Mouse (Mus musculus): Measurements from ENCODE around the gene Rpl9.

Gene Rpl9

DNA sequence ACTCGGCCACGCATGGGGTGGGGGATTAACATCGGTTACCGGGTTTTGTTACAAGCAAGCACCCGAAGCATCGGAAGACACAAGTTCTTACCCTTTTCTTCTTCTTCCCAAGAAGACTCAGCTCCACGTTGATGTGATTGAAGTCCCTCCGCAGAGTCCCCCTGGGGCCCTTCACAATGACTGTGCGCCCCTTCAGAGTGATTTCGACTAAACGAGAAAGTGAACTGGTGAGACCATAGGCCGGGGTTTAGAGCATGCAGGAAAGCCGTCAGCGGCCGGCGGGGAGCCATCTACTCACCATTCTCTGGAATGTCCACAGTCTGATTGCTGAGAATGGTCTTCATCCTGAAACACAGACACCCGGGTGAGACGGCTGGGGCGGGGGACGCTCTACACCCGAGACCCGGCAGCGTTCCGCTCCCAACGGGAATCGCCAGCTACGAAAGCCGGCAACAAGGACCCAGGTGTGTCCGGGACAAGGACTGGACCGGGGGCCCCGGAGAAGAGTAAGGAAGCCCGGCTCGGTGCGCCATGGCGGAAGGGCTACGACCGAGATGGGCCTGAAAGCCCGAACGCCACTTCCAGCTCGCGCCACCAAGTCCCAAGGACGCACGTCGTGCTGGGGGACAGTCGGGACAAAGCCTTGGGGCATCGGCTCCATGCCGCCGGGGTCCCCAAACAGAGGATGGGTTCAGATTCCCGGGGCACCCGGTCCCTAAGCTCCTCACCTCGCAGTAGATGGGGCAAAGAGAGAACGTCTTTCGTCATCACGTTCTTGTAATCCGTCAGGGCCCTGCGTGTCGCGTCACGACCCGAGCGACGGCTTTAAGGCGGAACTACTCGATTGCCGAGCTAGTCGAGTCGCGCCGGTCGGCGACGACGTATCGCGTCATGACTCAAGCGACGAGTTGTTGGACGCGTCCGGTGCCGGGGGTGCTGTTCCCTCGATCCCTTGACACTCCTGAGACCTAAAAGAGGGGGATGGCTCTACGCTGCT is at the start of gene Rpl9, which contains the start of gene Lias:
TSS of gene Rpl9 (minus strand) at position 797 of the 997 bp plus-strand sequence.
TSS of gene Lias (plus strand) at position 850 of the 997 bp plus-strand sequence.
- peak; percentile 98 for ATAC-seq (ENCODE audit: low TSS enrichment)

GRCm38 (mm10) chr5:65438041-65438440 is 46.8 kb upstream of the Rpl9 start:
- ATAC-seq (ENCODE audit: low TSS enrichment), result no peak

GRCm38 (mm10) chr5:65435806-65436561 is 44.7 kb upstream of the Rpl9 start, which contains the start of gene Ugdh:
Ugdh (minus strand) TSS chr5:65435949.
- peak; percentile 90 for ATAC-seq (ENCODE audit: low TSS enrichment)

DNA sequence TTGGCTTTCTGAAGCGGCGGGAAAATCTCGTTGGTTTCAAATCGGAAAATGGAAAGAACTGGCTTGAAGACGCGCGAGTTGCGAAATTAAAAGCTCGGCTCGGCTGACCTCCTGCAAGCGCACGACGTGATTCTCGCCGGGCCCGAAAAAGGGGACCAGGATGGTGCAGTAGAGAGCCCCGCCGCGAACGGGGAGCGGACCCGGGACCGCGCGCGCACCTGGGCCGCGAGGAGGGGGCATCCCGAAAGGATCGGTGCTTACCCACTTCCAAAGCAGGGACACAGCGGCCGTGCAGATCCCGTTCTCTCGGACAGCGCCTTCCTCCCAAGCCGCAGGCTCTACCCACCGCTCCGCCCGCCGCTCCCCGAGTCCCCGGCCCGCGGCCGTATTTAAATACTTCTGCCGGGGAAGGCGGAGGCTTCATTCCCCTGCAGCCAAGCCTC is 44.1 kb upstream of the Rpl9 start:
- no peak; the same call in 1 of the 2 replicates for ATAC-seq (ENCODE audit: low TSS enrichment)

DNA sequence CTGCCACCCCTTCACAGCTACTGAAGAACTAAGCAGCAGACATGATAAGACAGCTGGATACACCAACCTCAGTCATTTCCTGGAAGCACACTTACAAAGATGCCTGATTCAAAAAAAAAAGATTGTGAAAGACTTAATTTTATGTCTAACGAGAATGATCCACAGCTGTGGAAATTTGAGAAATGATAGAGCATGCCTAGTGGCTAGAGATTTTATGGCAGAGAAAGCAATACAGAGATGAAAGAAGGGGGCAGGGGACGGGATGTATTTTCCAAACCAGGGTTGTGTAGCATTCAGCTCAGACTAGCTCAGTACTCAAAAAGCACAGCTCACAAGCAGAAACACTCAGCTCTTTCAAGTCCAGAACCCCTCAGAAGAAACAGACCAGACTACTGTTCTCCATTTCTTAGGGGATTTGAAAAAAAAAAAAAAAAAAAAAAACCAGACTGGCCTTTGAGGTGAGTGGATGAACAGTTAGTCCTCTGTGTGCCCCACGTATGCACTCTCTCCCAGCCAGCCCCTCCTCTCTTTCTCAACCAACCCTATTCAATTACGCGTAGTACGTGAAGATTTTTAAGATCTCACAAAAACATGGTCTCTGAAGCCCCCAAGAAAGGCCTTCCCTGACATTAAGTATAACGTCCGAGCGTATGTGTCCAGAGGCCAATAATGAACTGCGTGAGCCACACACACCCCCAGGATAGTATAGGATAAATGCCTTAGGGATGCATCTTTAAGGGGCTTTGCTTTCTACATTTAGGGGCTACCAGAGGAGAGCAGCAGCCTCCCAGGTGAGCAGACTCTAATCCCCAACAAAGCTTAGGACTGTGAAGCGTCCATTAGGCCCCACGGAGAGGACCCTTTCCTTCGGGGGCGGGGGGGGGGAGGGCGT is 43.5 kb upstream of the Rpl9 start:
- ATAC-seq (ENCODE audit: low TSS enrichment), result peak; percentile 35

- no peak for ATAC-seq (ENCODE audit: low TSS enrichment)
These were observed 38.2 kb upstream of the Rpl9 start for GRCm38 (mm10) chr5:65429441-65429840.

- no peak for ATAC-seq (ENCODE audit: low TSS enrichment)
These were observed 37.1 kb upstream of the Rpl9 start for GRCm38 (mm10) chr5:65428321-65428720.

- ATAC-seq (ENCODE audit: low TSS enrichment), result no peak
These were observed 34.0 kb upstream of the Rpl9 start for GRCm38 (mm10) chr5:65425251-65425650.

GRCm38 (mm10) chr5:65424215-65424614 is 33.0 kb upstream of the Rpl9 start:
- no peak for ATAC-seq (ENCODE audit: low TSS enrichment)

GRCm38 (mm10) chr5:65422803-65423202 is 31.6 kb upstream of the Rpl9 start:
- ATAC-seq (ENCODE audit: low TSS enrichment), result no peak

GRCm38 (mm10) chr5:65420822-65421221 is 29.6 kb upstream of the Rpl9 start:
- no peak for ATAC-seq (ENCODE audit: low TSS enrichment)

DNA sequence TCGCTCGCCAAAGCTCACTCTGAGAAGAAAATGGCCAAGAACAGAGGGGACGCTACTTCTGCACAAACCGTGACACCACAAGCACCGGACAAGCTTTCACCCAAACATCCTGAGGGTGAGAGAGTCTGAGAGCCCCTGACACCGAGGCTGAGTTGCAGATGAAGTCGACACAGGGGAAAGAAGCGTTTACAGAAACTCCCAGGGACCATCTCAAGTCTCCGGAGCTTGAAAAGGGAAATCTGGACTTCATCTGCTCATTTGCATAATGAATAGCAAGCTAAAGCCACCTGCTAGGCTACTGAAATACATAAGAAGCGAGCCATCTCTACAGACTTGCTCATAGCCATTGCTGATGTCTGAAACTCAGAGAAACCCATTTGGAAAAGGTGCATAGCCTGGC is 27.9 kb upstream of the Rpl9 start:
- no peak for ATAC-seq (ENCODE audit: low TSS enrichment)

DNA sequence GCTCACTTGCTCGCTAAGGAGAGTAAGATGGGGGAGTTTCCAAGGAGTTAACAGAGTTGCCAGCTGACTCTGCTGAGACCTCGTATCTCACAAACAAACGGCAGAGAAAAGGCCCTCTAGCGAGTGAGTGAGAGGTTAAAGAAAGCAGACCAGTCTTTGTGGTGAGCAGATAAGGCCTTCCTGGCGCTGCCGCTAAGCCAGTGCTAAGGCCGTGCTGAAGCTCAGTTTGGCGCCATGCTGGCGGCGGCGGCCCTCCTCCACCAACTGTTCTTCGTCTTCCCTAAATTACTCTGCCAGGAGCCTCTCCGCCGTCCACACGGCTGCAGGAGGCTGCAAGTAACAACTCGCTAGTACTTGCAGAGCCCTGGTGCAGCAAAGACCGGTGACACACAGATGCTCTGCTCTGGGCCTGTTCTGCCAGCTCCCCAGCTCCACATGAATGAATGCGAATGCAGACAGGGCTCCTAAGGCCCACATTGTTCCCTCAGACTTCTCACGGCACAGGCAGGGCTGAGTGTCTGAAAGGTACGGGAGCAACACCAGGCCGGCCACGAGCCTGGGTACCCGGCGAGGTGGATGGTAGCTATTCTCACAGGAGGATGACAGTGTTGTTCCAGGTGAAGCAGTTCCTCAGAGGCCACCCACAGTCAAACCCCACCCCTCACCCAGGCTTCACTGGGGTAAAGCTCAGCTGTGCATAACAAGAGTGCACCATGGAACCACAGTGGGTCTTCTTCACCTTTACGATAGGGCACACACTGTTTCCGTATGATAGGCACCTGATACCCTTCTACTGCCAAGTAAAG is 24.6 kb upstream of the Rpl9 start:
- peak; percentile 80 for ATAC-seq (ENCODE audit: low TSS enrichment)

DNA sequence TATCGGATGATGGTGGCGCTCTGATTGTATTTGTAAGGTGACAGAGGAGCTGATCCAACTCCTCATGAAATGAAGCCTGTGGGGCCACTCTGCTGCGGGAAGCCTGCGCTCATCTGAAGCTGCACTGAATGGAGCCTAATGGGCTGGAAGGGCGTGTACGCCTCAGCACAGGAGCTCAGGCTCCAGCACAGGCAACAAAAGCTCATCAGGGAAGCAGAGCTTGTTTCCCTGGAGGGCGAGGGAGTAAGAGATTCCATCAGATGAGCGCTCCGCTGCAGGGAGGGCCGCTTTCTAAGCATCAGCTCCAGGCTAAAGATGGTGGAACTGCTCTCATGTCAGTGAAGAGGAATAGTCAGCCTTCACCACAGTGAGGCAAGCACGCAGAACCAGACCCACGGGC is 16.7 kb upstream of the Rpl9 start:
- ATAC-seq (ENCODE audit: low TSS enrichment), result peak; percentile 56

DNA sequence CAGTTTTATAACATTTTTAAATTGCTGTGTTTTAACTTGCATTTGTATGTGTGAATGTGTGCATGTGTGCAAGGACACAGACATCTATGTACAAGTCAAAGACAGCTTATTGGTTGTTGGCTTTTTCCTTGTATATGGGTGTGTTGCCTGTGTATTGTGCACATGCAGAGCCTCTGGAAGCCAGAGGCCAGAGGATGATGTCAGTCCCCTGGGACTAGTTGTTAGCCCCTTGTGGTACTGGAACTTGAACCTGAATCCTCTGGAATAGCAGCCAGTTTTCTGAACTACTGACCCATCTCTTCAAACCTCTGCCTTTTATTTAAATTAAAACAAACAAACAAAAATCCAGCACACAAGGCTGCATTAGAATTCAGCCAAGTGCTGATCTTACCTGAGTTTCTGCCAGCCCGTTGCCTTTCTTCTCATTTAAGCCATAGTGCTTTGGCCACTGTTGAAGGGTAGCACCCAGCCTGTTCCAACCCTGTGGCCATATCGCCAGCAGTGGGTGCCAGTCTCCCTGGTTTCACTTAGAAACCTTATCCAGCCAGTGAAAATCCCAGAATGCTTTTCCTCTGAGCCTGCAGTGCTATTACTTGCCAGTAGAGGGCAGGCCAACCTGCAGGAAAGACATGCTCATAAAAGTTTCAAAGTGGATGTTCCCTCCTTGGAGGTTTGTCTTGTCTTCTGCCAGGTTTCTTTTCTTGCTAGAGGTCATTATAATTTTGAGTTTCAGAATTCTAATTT is 10.2 kb upstream of the Rpl9 start:
- peak; percentile 97 for ATAC-seq (ENCODE audit: low TSS enrichment)

DNA sequence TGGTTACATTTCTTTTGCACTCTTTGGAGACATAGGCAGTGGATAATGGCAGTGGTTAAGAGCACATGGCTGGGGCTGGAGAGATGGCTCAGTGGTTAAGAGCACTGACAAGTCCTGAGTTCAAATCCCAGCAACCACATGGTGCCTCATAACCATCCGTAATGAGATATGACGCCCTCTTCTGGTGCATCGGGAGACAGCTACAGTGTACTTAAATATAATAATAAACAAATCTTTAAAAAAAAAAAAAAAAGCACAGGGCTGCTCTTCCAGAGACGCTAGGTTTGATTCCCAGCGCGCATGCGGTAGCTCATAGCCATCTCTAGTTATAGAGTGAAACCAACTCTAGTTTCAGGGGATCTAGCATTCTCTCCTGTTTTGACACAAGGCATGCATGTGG is 3.2 kb upstream of the Rpl9 start:
- ATAC-seq (ENCODE audit: low TSS enrichment), result no peak

DNA sequence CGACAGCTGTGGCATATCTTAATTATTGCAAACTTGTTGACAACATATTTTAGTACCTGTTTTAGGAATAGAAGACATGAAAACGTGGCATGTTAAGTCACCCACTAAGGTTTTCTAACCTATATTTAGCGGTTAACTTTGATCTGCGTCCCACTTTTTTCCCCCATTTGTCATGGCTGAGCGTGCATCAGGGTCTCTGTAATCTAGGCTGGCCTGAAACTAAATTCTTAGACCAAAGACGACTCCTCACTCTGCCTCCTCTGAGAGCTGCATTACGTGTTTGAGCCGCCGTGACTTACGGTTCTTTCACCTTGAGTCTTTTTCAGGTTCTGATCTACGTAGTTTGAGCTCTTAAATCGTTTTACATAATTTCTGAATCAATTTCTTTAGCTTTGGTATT is 509 bp upstream of the Rpl9 start:
- no peak for ATAC-seq (ENCODE audit: low TSS enrichment)

GRCm38 (mm10) chr5:65387008-65387867 is 4.0 kb downstream of the Rpl9 start:
- no peak for ATAC-seq (ENCODE audit: low TSS enrichment)

DNA sequence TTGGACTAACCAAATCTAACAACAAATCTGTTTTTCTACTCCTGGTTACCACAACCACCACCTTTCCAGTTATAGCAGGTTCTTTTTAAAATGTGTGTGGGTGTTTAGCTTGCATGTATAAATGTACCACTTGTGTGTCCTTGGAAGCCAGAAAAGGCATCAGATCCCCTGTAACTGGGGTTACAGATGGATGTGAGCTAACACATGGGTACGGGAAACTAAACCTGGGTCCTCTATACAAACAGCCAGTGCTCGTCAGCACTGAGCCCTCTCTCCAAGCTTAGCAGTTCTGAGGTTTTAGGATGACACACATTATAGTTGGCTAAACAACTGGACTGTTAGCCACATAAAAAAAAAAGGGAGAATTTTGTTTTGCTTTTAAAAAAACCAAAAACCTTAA is 5.5 kb downstream of the Rpl9 start:
- peak; percentile 87 for ATAC-seq (ENCODE audit: low TSS enrichment)

Measured in frontal cortex, adult (tissue).